Mouse (Mus musculus): ENCODE data around the gene Plac1. TPM values are rescaled to one million over a fixed set of nuclear protein-coding genes. Genes with fewer than 3 reads are reported as not detected.

Gene Plac1
- polyA plus RNA-seq, 1 experiment from 2014 or later: 6.3 TPM

- H3K9ac ChIP-seq (ENCODE audit: low read length): no peak overlapping the region; the same call in 1 of the 2 replicates
- no peaks in the 10 kb centered on the region for H3K9me3 ChIP-seq (replicated peaks; ENCODE audit: control insufficient read depth, low read length)
- no peaks in the 10 kb centered on the region for H3K36me3 ChIP-seq (ENCODE audit: control insufficient read depth, insufficient read depth, low read length)
- peak overlapping the region; percentile 67 for H3K27ac ChIP-seq (ENCODE audit: low read length)
- WGBS: 9% methylated on average over 13 of the region's 13 CpGs
- peak overlapping the region; percentile 36 for H3K4me2 ChIP-seq (ENCODE audit: low read depth, low read length)
- peak; percentile 43; the same call in 1 of the 2 replicates for ATAC-seq (ENCODE audit: insufficient read depth, low FRiP score)
- H3K4me1 ChIP-seq (ENCODE audit: control insufficient read depth, insufficient read depth, low read length): peaks cover 7% of the 10 kb centered on the region
- no peak overlapping the region for H3K4me3 ChIP-seq (replicated peaks; ENCODE audit: low read length)
- no peaks in the 10 kb centered on the region for H3K27me3 ChIP-seq (ENCODE audit: control insufficient read depth, insufficient read depth, low read length)
Observed at GRCm38 (mm10) chrX:53052652-53053500, 187.0 kb downstream of the Plac1 start.

GRCm38 (mm10) chrX:53050353-53050752 is 189.6 kb downstream of the Plac1 start:
- H3K9me3 ChIP-seq (replicated peaks; ENCODE audit: control insufficient read depth, low read length): no peaks in the 10 kb centered on the region
- peaks cover 6% of the 10 kb centered on the region for H3K4me1 ChIP-seq (ENCODE audit: control insufficient read depth, insufficient read depth, low read length)
- no peaks in the 10 kb centered on the region for H3K36me3 ChIP-seq (ENCODE audit: control insufficient read depth, insufficient read depth, low read length)
- H3K27ac ChIP-seq (ENCODE audit: low read length): no peak overlapping the region
- H3K4me2 ChIP-seq (ENCODE audit: low read depth, low read length): peak overlapping the region; percentile 40
- peak overlapping the region; percentile 16; the same call in 1 of the 2 replicates for H3K4me3 ChIP-seq (replicated peaks; ENCODE audit: low read length)
- no peaks in the 10 kb centered on the region for H3K27me3 ChIP-seq (ENCODE audit: control insufficient read depth, insufficient read depth, low read length)
- H3K9ac ChIP-seq (ENCODE audit: low read length): 0 out of 2 replicates have a peak overlapping the region, but pooled peaks have one; percentile 16
- ATAC-seq (ENCODE audit: insufficient read depth, low FRiP score): no peak
- WGBS: 10% methylated on average over 9 of the region's 9 CpGs

- H3K27me3 ChIP-seq (ENCODE audit: control insufficient read depth, insufficient read depth, low read length): no peaks in the 10 kb centered on the region
- H3K9ac ChIP-seq (ENCODE audit: low read length): no peak overlapping the region
- H3K9me3 ChIP-seq (replicated peaks; ENCODE audit: control insufficient read depth, low read length): no peaks in the 10 kb centered on the region
- WGBS: 55% methylated on average over 4 of the region's 4 CpGs
- ATAC-seq (ENCODE audit: insufficient read depth, low FRiP score): no peak
- H3K4me3 ChIP-seq (replicated peaks; ENCODE audit: low read length): no peak overlapping the region
- peaks cover 6% of the 10 kb centered on the region for H3K4me1 ChIP-seq (ENCODE audit: control insufficient read depth, insufficient read depth, low read length)
- H3K27ac ChIP-seq (ENCODE audit: low read length): no peak overlapping the region
- no peak overlapping the region for H3K4me2 ChIP-seq (ENCODE audit: low read depth, low read length)
- H3K36me3 ChIP-seq (ENCODE audit: control insufficient read depth, insufficient read depth, low read length): no peaks in the 10 kb centered on the region
Observed at GRCm38 (mm10) chrX:53049196-53049595, 190.7 kb downstream of the Plac1 start.

- Histone ChIP-seq H3K4me2 (ENCODE audit: low read depth, low read length) (no peak overlapping the region), H3K4me3 (replicated peaks; ENCODE audit: low read length) (no peak overlapping the region), H3K36me3 (ENCODE audit: control insufficient read depth, insufficient read depth, low read length) (no peaks in the 10 kb centered on the region), H3K4me1 (ENCODE audit: control insufficient read depth, insufficient read depth, low read length) (no peaks in the 10 kb centered on the region), H3K9ac (ENCODE audit: low read length) (no peak overlapping the region), H3K27ac (ENCODE audit: low read length) (no peak overlapping the region), H3K9me3 (replicated peaks; ENCODE audit: control insufficient read depth, low read length) (no peaks in the 10 kb centered on the region), H3K27me3 (ENCODE audit: control insufficient read depth, insufficient read depth, low read length) (no peaks in the 10 kb centered on the region; the same call in 1 of the 2 replicates)
- 21% methylated on average over 2 of the region's 2 CpGs for WGBS
- ATAC-seq (ENCODE audit: insufficient read depth, low FRiP score): no peak
Observed at GRCm38 (mm10) chrX:53046911-53047310, 193.0 kb downstream of the Plac1 start.

GRCm38 (mm10) chrX:53046033-53046432 is 193.9 kb downstream of the Plac1 start:
- H3K27ac ChIP-seq (ENCODE audit: low read length): peak overlapping the region; percentile 62

GRCm38 (mm10) chrX:53045187-53045903 is 194.6 kb downstream of the Plac1 start:
- Histone ChIP-seq H3K4me1 (ENCODE audit: control insufficient read depth, insufficient read depth, low read length) (no peaks in the 10 kb centered on the region), H3K4me3 (replicated peaks; ENCODE audit: low read length) (no peak overlapping the region), H3K27ac (ENCODE audit: low read length) (peak overlapping the region; percentile 75), H3K36me3 (ENCODE audit: control insufficient read depth, insufficient read depth, low read length) (no peaks in the 10 kb centered on the region), H3K9me3 (replicated peaks; ENCODE audit: control insufficient read depth, low read length) (no peaks in the 10 kb centered on the region), H3K27me3 (ENCODE audit: control insufficient read depth, insufficient read depth, low read length) (no peaks in the 10 kb centered on the region; the same call in 1 of the 2 replicates), H3K4me2 (ENCODE audit: low read depth, low read length) (no peak overlapping the region), H3K9ac (ENCODE audit: low read length) (no peak overlapping the region)
- 28% methylated on average over 10 of the region's 10 CpGs for WGBS
- 0 out of 2 replicates have a peak, but pooled peaks have one; percentile 25 for ATAC-seq (ENCODE audit: insufficient read depth, low FRiP score)

More at GRCm38 (mm10) chrX:53046033-53046432, 193.9 kb downstream of the Plac1 start:
- no peaks in the 10 kb centered on the region; the same call in 1 of the 2 replicates for H3K27me3 ChIP-seq (ENCODE audit: control insufficient read depth, insufficient read depth, low read length)
- H3K4me3 ChIP-seq (replicated peaks; ENCODE audit: low read length): no peak overlapping the region
- no peaks in the 10 kb centered on the region for H3K36me3 ChIP-seq (ENCODE audit: control insufficient read depth, insufficient read depth, low read length)
- H3K9ac ChIP-seq (ENCODE audit: low read length): no peak overlapping the region
- 54% methylated on average over 4 of the region's 4 CpGs for WGBS
- no peak for ATAC-seq (ENCODE audit: insufficient read depth, low FRiP score)
- H3K4me2 ChIP-seq (ENCODE audit: low read depth, low read length): no peak overlapping the region
- no peaks in the 10 kb centered on the region for H3K9me3 ChIP-seq (replicated peaks; ENCODE audit: control insufficient read depth, low read length)
- no peaks in the 10 kb centered on the region for H3K4me1 ChIP-seq (ENCODE audit: control insufficient read depth, insufficient read depth, low read length)

- H3K27me3 ChIP-seq (ENCODE audit: control insufficient read depth, insufficient read depth, low read length): no peaks in the 10 kb centered on the region; the same call in 1 of the 2 replicates
- 79% methylated on average over 6 of the region's 6 CpGs for WGBS
- H3K4me1 ChIP-seq (ENCODE audit: control insufficient read depth, insufficient read depth, low read length): peaks cover 5% of the 10 kb centered on the region; the same call in 1 of the 2 replicates
- H3K9me3 ChIP-seq (replicated peaks; ENCODE audit: control insufficient read depth, low read length): no peaks in the 10 kb centered on the region
- H3K9ac ChIP-seq (ENCODE audit: low read length): no peak overlapping the region
- H3K36me3 ChIP-seq (ENCODE audit: control insufficient read depth, insufficient read depth, low read length): no peaks in the 10 kb centered on the region
- H3K4me2 ChIP-seq (ENCODE audit: low read depth, low read length): no peak overlapping the region
- no peak for ATAC-seq (ENCODE audit: insufficient read depth, low FRiP score)
- H3K27ac ChIP-seq (ENCODE audit: low read length): no peak overlapping the region
- no peak overlapping the region for H3K4me3 ChIP-seq (replicated peaks; ENCODE audit: low read length)
Observed at GRCm38 (mm10) chrX:53041006-53041405, 198.9 kb downstream of the Plac1 start.

GRCm38 (mm10) chrX:53040138-53040537 is 199.8 kb downstream of the Plac1 start:
- H3K27ac ChIP-seq (ENCODE audit: low read length): no peak overlapping the region
- no peak overlapping the region for H3K4me2 ChIP-seq (ENCODE audit: low read depth, low read length)
- no peaks in the 10 kb centered on the region; the same call in 1 of the 2 replicates for H3K27me3 ChIP-seq (ENCODE audit: control insufficient read depth, insufficient read depth, low read length)
- WGBS: 73% methylated on average over 6 of the region's 6 CpGs
- H3K9ac ChIP-seq (ENCODE audit: low read length): no peak overlapping the region
- no peaks in the 10 kb centered on the region for H3K36me3 ChIP-seq (ENCODE audit: control insufficient read depth, insufficient read depth, low read length)
- no peaks in the 10 kb centered on the region for H3K9me3 ChIP-seq (replicated peaks; ENCODE audit: control insufficient read depth, low read length)
- ATAC-seq (ENCODE audit: insufficient read depth, low FRiP score): no peak
- H3K4me3 ChIP-seq (replicated peaks; ENCODE audit: low read length): no peak overlapping the region
- peaks cover 5% of the 10 kb centered on the region; the same call in 1 of the 2 replicates for H3K4me1 ChIP-seq (ENCODE audit: control insufficient read depth, insufficient read depth, low read length)

- H3K27ac ChIP-seq (ENCODE audit: low read length): no peak overlapping the region
- no peak overlapping the region for H3K4me3 ChIP-seq (replicated peaks; ENCODE audit: low read length)
- H3K27me3 ChIP-seq (ENCODE audit: control insufficient read depth, insufficient read depth, low read length): no peaks in the 10 kb centered on the region; the same call in 1 of the 2 replicates
- H3K4me2 ChIP-seq (ENCODE audit: low read depth, low read length): no peak overlapping the region
- H3K4me1 ChIP-seq (ENCODE audit: control insufficient read depth, insufficient read depth, low read length): peaks cover 5% of the 10 kb centered on the region; the same call in 1 of the 2 replicates
- H3K9ac ChIP-seq (ENCODE audit: low read length): no peak overlapping the region
- H3K36me3 ChIP-seq (ENCODE audit: control insufficient read depth, insufficient read depth, low read length): no peaks in the 10 kb centered on the region
- 42% methylated on average over 5 of the region's 5 CpGs for WGBS
- no peaks in the 10 kb centered on the region for H3K9me3 ChIP-seq (replicated peaks; ENCODE audit: control insufficient read depth, low read length)
- ATAC-seq (ENCODE audit: insufficient read depth, low FRiP score): no peak
Observed at GRCm38 (mm10) chrX:53039651-53040050, 200.3 kb downstream of the Plac1 start.
